Mouse (Mus musculus) CD4-positive, CD25-positive, alpha-beta regulatory T cell, adult 4 months (primary cell): ENCODE results near the gene Nkiras2. TPM values are rescaled to one million over a fixed set of nuclear protein-coding genes. Genes with fewer than 3 reads are reported as not detected.
"Not testable (repeated sequence)": the region's sequence is repeated elsewhere in the genome, so short reads cannot be mapped to it uniquely, and the experiment has no call there.

Source experiments
- ATAC-seq: one replicate; pipeline ENCODE4 v1.8.0; 2017
- polyA plus RNA-seq, 2 experiments: library from polyadenylated mRNA; unstranded; fragments of 100-300 nt; shearing (Covaris generic); gene quantifications; one replicate each; pipeline ENCODE4 v1.2.1; 2017

The Nkiras2 gene
- polyA plus RNA-seq, 2 experiments from 2014 or later, result 27.1 to 30.3 TPM

DNA sequence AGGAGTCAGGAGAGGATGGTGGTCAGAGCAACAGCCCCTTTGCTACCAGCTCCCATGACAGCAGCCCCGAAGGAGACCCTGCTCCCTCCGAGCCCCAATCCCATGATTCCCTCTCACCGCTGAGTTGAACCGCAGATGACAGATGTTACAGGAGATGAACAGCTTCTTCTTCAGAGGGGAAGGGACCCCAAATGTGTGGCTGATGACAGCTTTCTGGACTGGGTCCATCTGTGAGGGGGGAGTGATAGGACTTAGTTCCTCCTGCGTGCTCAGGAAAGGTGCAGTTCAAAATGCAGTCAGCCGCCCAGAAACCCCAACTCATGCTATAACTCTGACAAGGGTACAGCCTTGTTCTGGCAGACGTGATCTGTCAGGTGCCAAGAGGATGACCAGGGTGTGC is 15.5 kb downstream of the Nkiras2 start:
- no peak for ATAC-seq

DNA sequence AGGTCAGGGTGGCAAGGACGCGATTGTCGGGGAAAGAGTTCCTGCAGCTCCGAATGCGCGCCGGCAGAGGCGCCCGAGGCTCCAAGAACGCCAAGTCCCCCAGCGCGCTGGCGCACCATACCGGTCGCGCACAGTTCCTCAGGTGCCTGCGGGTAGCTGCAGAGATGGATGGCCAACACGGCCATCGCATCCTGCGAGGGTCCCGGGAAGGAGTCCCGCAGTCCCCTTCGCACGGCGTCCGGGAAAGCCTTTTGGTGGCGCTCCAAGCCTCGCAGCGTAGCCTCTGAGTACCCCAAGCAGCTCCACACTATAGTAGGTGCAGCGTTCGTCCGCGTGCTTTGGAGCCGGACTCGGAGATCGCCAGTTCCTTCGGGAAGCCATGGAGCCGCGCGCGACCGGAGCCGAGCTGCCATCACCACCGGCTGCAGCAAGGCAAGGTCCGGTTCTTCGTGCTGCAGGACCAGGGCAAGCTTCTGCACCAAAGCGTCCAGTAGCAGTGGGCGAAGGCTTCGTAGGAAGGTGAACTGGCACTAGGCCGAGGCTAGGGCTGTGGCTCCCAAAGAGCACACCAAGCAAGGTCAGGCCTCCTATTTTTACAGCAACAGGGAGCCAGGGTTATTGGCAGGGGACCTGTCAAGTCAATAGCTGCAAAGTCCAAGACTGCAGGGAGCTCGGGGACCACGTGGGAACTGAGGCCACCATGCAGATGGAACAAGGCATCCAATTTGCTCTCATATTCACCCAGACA is 21.3 kb downstream of the Nkiras2 start:
- ATAC-seq, result no peak

DNA sequence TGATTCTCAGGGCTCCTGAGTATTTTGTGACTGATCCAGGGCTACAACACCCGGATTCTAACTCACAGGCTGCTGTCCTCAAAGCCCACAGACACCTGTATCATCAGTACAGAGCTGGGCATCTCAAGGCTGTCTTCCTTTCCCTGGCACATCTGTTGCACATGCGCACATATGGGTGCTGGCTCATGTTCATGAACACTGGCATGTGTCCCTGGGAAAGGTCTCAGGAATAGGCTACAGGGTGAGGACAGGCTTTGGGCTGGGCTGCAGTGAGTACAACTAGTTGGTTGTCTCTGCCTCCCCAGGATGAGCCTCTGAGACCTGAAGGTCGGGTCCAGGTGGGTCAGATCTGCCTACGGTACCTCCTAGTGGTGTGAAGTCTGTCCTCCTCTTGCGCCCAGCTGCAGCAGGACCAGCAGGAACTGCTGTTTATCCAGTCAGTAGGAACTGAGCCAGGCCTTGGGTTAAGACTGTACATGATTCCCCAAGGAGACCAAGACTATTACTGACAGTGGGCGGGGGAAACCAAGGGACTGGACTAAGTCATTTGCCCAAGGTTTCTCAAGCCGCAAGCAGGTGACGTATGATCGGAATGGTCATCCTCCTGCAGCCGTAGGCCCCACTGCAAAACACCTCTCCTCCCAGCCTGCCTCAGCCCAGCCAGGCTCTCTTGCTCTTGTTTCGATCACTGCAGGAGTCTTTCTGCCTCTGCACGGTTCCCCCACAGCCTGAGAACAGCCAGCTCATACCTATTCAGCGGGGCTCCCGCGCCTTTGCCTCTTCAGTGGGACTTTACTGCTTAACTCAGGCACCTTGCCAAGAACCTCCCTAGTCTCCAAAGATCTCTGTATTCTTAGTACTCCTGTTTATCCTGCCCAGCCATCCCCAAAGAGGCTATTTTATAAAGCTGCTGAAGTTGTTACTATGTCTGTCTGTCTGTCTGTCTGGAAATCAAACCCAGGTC is 24.9 kb downstream of the Nkiras2 start:
- ATAC-seq, result no peak

DNA sequence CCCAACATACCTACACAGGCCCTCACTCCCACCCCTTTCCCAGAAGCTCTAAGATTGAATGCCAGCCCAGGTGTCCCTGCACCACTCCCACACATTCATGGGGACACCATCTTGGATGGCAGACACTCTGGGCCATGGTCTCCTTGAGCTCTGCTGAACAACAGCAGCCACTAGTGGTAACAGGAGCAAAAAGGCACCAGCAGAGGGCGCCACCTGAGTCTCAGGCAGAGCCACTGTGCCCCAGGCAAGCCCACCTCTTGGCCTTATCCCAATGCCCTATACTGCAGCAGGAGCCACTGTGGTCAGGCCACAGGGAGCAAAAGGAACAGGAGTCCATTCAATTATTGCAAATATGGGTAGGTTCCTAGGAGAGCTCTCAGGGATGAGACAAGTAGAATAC is 27.2 kb downstream of the Nkiras2 start:
- ATAC-seq, result no peak

DNA sequence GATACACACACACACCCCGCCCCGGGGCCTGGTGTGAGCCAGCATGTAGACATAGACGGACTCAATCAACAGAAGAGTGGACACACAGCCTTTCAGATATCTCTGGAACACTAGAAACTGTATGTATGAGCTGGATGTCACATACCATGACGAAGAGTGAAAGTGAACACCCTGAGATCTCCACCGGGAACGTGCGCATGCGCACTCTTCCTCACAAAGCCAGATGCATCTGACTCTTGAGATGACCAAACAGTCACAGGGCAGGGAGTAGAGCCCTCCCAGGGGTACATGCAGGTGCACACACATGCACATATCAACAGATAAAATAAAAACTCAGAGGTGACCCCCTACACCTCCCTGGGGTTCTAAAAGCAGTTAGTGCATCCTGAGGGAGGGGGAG is 29.4 kb downstream of the Nkiras2 start:
- no peak for ATAC-seq

DNA sequence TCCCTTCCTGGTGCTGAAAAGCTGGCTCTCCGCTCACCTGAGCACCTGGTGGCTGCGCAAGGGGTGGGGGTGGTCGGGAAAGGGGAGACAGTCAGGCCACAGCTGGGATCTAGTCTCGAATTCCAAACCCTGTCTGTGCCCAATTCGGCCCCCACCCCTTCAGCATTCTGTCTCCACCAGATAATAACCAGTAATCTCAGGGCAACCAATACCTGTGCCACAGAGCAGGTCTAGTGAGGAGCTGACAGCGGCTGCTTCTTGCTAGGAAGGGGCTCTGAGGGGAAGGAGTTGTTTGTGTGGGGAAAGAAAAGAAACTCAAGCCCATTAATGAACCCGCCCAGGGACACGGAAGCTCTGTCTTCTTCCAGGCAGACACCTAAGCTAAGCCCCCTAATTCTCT is 32.2 kb downstream of the Nkiras2 start:
- ATAC-seq, result no peak

DNA sequence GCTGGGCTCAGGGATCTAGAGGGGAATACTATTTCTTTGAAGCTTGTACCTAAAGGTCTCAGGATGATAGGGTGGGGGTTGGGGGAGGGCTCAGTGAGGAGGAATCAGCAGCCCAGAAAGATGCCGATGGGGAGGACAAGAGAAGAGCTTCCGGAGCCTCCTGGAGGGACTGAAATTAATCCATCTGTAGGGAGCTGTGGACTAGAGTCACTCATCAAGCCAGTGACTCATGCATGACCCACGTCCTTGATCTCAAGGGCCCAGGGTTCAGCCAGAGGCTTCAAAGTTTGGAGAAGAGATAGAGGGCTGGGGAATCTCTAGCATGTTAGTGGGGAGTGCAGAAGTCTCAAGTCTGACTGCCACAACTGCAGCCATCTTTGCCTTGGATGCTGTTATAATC is 32.7 kb downstream of the Nkiras2 start:
- ATAC-seq, result no peak

DNA sequence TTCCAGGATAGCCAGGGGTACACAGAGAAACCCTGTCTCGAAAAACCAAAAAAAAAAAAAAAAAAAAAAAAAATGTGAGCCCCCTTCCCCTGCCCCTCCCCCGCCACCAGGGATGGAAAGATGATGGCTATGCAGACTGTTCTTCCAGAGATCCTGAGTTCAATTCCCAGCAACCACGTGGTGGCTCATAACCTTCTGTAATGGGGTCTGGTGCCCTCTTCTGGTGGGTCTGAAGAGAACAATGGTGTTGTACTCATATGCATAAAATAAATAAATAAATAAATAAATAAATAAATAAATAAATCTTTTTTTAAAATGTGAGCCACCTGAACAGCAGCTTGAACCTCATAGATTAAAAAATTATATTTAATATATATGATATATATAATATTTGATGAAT is 36.5 kb downstream of the Nkiras2 start:
- ATAC-seq, result not testable (repeated sequence)

DNA sequence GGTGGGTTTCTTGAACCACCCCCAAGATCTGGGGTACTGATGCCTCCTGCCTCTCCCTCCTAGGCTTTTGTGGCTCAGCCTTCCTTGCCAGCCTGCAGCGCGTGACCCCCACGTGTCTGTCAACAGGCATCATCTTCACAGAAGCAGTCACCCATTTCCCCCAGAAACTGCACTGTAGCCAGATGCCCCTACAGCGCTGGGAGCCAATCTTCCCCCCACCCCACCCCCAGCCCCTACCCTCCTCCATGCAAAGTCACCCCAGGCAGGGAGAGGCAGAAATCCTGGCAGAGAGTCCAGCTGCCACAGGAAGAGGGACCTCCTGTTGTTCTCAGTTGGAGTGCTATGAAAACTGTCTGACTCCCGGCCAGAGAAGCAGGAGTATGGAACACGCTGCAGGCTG is 37.4 kb downstream of the Nkiras2 start:
- ATAC-seq, result no peak

DNA sequence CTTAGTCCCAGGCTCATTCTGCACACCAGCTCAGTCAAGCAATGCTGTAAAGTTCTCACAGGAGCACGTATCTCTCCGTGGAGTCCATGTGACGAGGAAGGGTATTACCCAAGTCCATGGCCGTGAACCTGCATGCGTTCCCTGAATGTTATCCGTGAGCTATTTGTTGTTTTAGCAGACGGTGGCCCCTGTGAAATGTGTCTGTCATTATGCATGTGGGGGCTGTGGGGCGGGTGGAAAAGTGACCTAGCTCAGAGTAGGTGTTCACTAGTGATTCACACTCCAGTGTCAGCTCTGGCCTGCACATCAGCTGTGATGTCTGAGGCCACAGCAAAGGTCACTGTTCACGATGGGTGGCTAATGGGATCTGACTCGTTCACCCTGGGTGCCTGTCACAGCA is 40.8 kb downstream of the Nkiras2 start:
- no peak for ATAC-seq

DNA sequence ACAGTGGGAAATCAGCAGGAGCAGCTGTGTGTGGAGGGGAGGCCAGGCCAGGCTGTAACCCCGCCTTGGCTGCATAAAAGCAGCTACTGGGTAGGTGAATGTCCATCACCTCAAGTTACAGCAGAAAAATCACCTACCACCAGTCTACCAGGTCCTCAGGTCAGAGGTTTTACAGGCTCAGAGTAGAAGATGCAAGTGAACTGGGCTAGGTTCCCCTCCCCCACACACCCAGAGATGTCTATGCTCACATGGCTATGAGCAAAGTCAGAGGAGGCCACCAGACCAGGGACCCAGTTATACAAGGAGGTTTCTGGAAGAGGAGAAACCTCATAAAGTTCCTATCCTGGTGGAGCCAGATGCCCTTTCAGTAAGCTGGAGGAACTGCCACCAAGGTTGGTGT is 52.0 kb downstream of the Nkiras2 start:
- no peak for ATAC-seq

DNA sequence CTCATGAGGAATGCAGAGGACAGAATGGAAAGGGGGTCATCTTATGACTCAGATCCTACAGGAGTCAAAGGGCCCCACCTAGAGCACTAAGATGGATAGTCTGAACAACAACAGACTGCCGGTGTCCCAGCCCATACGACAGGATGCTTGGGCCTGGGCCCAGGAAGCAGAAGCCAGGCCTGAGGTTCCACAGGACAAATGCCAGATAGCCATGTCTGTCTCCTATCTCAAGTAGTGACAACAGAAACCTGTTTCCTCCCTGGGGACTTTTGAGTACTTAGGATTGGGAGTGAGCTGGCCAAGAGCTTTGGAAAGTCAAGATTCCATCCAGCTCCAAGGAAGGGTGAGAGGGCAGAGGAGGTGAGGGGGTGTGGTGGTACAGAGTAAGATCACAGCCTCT is 52.9 kb downstream of the Nkiras2 start:
- ATAC-seq, result no peak

DNA sequence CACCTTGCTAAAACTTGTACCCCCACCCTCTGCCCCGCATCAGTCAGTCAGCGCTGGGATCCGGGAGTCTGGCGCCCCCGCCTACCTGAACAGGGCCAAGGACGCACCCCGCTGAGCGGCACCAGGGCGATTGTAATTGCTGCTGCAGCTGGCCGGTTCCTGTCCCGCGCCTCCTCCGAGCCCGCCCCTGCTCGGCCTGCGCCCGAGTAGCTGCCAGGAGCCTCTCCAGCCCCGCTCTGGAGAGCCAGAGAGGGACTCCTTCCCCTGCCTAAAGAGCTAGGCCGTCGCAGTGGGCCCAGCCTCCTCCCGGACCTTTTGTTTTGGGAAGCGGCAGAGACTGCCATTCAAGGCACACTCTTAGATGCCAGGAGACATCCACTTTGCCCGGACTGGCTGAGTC is 54.1 kb downstream of the Nkiras2 start:
- ATAC-seq, result no peak

Other genes starting within 250 kb of the Nkiras2 start
- gene Jup, start 221.5 kb upstream of the Nkiras2 start, polyA plus RNA-seq, result 1 to 10 TPM in 1 of 2 experiments, under 1 TPM in 1; 0.32 to 1.9 TPM
- gene P3h4, start 204.4 kb upstream of the Nkiras2 start, polyA plus RNA-seq, result not detected
- gene Fkbp10, start 203.5 kb upstream of the Nkiras2 start, polyA plus RNA-seq, result not detected
- gene Nt5c3b, start 177.4 kb upstream of the Nkiras2 start, polyA plus RNA-seq, result 100 to 1,000 TPM; 126 to 156 TPM
- gene Klhl10, start 177.3 kb upstream of the Nkiras2 start, polyA plus RNA-seq, result under 1 TPM; 0.16 to 0.65 TPM
- gene Klhl11, start 146.5 kb upstream of the Nkiras2 start, polyA plus RNA-seq, result 1 to 10 TPM; 2.2 to 3.0 TPM
- gene Acly, start 91.2 kb upstream of the Nkiras2 start, polyA plus RNA-seq, result 100 to 1,000 TPM; 102 to 153 TPM
- gene Ttc25, start 73.6 kb upstream of the Nkiras2 start, polyA plus RNA-seq, result under 1 TPM in 1 of 2 experiments, not detected in 1; 0.24 TPM
- 100 to 1,000 TPM; 185 to 348 TPM for gene Cnp, start 44.3 kb upstream of the Nkiras2 start, polyA plus RNA-seq
- gene Dnajc7, start 924 bp downstream of the Nkiras2 start, polyA plus RNA-seq, result 100 to 1,000 TPM; 426 to 510 TPM
- gene Zfp385c, start 73.2 kb downstream of the Nkiras2 start, polyA plus RNA-seq, result under 1 TPM in 1 of 2 experiments, not detected in 1; 0.23 TPM
- gene Dhx58, start 85.0 kb downstream of the Nkiras2 start, polyA plus RNA-seq, result 10 to 100 TPM; 31.6 to 60.3 TPM
- gene Kat2a, start 93.2 kb downstream of the Nkiras2 start, polyA plus RNA-seq, result 10 to 100 TPM; 11.1 to 13.2 TPM
- 1 to 10 TPM in 1 of 2 experiments, not detected in 1; 1.0 TPM for gene Hspb9, start 94.6 kb downstream of the Nkiras2 start, polyA plus RNA-seq
- gene Rab5c, start 119.0 kb downstream of the Nkiras2 start, polyA plus RNA-seq, result 10 to 100 TPM; 21.2 to 35.8 TPM
- not detected for gene Kcnh4, start 140.7 kb downstream of the Nkiras2 start, polyA plus RNA-seq
- not detected for gene Hcrt, start 143.7 kb downstream of the Nkiras2 start, polyA plus RNA-seq
- gene Ghdc, start 151.7 kb downstream of the Nkiras2 start, polyA plus RNA-seq, result 1 to 10 TPM; 2.7 to 3.1 TPM
- 10 to 100 TPM; 39.3 to 53.2 TPM for gene Stat5b, start 231.5 kb downstream of the Nkiras2 start, polyA plus RNA-seq
- 10 to 100 TPM; 37.9 to 52.4 TPM for gene Stat5a, start 240.1 kb downstream of the Nkiras2 start, polyA plus RNA-seq